Mouse (Mus musculus): ENCODE measurements around the gene Ilvbl.
A peak's percentile ranks its signal among the peaks of the same experiment; 100 is the strongest.
"Not testable (repeated sequence)": the region's sequence is repeated elsewhere in the genome, so short reads cannot be mapped to it uniquely, and the experiment has no call there.

Gene Ilvbl

DNA sequence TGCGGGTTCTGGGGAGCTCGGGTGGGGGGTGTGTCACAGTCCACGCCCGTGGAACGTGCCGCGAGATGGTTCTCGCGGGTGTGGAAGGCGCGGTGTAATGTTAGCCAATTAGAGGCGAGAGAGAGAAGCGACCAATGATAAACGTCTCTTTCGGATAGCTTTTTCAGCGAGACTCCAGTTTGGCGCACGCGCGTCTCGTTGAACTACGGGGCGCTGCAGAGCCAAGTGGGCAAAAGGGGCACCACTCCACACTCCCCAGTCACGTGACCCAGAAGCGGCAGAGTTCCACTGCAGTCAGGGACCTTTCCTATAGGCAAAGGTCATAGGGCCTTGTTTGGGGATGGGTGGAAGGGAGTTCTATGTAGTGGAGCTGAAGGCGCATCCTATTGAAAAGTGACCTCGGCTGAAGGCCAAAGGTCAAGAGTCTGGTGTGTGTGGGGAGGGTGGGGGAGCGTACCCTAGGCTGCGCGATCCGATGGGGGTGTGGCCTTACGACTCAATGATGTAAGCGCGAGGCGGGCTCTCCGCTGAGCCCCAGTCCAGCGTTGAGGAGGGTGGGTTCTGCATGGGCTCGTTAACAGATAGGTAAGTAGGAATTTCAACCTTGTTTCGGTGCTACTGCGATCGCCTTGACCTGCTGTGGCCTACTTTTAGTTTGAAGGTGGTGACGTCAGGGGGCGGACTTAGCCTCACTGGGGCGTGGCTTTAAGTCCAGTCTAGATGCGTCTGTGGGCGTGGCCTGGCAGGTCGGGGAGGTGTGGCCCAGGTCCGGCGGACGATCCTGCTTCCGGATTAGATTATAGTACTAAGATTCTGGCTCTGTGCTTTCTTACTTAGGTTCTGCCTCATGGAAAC lies at the start of gene Ilvbl:
TSS of gene Ilvbl (plus strand) at position 97 of the 855 bp plus-strand sequence.
- peak; percentile 97 to 98 for DNase-seq

DNA sequence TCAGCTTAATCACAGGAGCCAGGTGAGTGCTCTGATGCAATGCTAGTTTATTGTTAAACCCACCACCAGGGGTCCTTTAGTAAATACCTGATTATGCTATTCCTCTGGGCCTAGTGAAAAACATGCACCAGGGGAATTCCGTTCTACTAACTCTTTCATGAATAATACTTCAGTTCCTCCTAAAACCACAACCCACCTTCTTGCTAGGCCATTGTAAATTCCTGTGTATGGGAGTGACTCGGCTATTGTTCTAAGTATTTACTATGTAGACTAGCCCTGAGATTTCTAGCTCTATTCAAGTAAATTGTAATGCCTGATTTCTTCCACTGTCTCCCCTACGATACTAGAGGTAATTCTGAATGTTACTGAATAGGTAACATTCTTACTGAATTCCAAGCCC lies 49.1 kb upstream of the Ilvbl start:
- not testable (repeated sequence) for DNase-seq

DNA sequence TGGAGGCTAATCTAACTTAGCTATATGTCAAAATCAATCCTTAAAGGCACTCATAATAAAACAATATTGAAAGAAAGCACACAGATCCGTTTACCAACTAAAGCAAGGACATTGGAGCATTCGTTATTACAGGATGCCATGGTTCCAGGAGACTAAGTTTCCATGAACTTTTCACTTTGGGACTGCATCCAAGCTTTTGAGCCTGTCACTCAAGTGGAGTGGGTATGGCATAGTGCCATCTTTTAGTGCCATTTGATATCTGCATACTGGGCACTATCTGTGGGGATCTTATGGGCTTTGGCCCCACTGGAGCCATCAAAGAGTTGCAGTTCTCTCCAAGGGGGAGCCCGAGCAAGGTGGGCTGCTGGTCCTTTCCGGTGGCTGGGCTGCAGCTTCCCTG lies 48.6 kb upstream of the Ilvbl start:
- DNase-seq = no peak

DNA sequence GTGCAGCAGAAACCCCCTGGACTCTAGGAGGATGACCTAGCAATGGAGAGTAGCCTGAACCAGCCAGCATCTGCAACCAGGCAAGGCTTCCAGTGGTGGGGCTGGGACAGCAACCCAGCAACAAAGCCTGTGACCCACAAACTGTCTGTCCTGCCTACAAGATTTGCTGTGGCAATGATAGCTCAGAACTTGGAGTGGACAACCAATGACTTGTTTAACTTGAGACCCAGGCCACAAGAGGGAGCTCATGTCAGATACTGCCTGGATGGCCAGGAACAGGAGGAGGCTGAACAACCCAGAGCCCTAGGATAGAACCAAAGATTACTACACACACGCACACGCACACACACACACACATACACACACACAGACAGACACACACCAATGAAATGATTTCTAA lies 33.2 kb upstream of the Ilvbl start:
- peak; percentile 47 to 50 for DNase-seq

DNA sequence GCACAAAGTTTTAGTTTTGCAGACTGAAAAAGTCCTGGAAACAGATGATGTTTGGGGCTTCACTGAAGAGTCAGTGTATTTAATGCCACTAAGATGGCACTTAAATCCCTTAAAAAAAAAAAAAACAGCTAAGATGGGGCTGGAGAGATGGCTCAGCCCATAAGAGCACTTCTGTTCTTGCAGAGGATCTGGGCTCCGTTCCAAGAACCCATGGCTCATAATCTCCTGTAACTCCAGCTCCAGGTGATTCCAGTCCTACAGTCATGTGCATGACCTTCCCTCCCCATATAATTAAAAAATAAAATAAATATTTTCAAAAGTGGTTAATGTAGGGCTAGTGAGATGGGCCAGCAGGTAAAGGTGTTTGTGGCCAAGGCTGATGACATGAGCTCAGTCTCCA lies 9.1 kb upstream of the Ilvbl start:
- DNase-seq = no peak

DNA sequence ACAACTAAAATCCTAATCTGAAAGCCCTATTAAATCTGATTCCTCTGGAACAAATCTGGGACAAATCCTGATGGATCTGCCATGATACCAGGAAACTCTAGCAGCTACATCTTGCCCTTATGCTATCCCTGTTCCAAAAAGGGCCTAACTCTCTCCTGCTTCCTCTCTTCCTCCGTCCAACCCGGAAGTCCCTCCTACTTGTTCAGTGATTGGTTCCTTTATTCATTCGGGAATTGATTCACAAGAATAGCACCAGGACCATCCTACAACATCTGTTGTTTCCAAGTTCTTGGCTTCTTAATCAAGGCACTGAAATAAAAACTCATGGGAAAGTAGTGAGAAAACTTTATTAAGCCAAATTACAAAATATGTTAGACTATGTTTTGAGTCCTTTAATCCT lies 5.0 kb upstream of the Ilvbl start:
- no peak for DNase-seq

DNA sequence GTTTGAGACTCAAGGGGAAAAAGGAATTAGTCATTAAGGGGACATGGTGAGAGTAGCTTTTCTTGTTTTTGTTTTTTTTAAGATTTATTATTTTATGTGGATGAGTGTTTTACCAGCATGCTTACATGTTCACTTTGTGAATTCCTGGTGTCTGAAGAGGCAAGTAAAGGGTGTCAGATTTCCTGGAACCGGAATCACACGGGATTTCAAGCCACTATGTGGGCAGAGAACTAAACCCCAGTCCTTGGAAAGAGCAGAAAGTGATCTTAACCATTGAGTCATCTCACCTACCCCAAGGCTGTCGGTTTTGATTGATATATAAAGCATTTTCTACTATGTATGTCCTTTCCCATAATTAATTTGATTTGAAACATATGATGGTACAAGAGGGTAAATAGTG lies 4.5 kb upstream of the Ilvbl start:
- no peak for DNase-seq

DNA sequence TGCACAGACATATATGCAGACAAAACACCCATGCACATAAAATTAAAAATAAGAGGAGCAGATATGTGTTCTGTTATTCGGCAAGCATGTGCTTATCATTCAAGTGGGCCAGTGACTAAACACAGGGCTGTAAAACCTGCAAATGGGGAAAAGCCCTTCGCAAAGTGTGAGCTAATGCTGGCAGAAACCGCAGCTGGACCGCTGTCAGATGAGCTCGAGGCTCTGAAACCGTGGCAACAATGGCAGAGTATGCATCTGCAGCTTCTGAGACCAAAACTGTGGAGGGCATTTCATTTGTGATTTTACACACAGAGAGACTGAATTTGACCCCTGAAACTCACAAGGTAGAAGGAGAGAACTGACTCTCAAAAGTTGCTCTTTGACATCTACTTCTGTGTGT lies 3.7 kb upstream of the Ilvbl start:
- no peak for DNase-seq

DNA sequence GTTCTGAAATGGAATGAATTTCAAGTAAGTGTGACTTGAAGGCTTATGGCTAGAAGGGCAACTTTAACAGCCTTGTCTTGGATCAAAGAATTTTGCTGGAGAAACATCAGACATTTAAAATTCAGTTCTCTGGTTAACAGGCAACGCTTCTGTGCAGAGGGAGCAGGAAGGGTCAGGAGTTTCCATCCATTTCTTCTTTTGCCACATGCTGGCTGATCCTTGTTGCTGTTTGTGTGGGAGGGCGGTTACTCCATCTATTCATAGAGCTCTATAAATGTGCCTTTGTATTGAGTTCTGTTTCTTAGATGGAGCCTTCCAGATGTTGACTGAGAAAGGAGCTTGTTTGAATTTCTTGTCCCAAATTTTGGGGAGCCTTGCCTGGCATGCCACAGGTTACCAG lies 3.2 kb upstream of the Ilvbl start:
- DNase-seq = no peak

DNA sequence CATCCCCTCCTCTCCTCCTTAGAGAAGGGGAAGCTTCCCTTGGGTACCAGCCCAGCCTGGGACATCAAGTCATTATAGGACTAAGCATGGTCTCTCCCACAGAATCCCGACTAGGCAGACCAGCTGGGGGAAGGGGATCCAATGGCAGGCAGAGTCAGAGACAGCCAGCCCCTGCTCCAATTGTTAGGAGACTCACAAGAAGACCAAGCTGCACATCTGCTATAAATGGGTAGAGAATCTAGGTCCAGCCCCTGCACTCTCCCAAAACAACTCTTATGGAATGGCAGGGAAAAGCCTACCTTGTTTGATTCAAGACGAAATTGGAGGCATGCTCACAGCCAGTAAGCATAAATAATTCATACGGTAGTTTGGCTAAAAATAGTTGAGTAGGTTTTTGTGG lies 920 bp upstream of the Ilvbl start:
- no peak for DNase-seq

DNA sequence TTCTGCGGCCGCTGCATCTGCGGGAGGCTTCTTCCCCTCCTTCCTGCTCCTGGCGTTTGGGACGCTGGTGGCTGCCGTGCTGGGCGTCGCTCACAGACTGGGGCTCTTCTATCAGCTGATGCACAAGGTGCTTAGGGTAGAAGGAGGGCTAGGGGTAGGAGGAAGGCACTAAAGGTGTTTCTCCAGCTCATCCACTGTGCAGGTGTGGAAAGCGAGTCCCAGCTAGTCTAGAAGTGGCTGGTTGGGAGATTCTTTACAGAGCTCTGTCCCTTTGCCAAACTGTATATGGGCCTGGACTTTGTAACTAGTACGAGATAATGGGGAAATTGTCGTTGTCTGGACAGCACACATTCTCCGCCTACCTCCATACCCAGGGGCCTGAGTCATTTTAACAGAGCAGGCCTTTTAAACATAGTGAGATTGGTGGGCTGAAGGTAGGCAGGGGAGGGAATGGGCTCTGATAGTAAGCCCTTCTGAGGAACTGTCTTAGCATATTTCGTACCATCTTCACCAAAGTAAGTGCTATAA lies 1.0 kb downstream of the Ilvbl start:
- DNase-seq = no peak

DNA sequence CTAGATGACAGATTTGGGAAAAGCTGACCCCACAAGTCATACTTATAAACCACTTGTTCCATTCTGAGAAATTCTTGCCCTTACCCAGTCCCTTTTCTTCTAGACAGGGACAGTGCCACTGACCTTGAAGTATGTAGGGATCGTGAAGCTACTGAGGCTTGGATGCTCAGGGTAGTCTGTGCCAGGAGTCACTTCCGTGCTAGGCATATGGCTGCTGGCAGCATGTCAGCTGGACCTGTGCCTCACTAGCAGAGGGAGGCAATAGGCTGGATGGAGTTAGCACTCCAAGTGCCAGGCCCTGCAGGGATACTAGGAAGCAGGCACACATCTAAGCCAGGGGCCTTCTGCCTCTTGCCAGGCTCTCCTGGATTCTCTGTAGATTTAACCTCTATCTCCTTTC lies 1.5 kb downstream of the Ilvbl start:
- DNase-seq = peak; percentile 53 to 62

DNA sequence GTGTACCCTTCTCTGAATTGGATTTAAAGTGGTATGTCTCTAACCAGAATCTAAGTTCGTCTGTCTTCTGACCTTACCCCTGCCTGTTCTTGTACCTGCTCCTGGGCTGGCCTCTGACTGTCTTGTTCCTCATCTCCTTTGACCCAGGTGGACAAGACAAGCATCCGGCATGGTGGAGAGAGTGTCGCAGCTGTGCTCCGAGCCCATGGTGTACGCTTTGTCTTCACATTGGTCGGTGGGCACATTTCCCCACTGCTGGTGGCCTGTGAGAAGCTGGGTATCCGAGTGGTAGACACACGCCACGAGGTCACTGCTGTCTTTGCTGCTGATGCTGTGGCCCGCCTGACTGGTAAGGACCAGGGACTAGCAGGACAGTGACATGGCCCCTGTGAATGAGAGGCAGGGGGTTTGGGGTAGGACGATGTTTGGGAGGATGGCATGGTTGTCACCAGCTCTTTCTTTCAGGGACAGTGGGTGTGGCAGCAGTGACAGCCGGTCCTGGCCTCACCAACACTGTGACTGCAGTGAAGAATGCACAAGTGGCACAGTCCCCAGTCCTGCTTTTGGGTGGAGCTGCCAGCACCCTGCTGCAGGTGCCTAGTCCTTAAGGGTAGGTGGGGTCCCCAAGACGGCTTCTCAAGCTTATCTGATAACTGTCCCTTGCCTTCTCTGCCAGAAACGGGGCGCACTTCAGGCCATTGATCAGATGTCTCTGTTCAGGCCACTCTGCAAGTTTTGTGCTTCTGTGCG lies 2.5 kb downstream of the Ilvbl start:
- DNase-seq = no peak

DNA sequence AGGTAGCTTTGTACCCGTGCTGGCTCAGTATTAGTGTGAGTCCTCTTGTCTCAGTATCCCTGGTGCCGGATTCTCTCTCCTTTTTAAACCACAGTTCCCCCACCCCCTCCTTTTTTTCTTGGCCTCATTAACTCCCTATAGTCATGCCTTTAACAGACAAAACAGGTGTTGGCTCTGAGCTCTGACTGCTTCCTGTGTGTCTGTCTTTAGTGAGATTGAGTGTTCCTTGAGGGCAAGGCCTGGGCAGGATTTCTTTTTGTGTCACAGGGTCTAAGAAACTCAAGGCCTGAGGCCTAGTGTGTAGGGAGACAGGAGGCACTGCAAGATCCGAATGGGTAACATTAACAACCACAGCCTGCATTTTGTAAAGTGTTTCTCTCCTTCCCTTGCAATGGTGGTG lies 4.1 kb downstream of the Ilvbl start:
- no peak for DNase-seq

DNA sequence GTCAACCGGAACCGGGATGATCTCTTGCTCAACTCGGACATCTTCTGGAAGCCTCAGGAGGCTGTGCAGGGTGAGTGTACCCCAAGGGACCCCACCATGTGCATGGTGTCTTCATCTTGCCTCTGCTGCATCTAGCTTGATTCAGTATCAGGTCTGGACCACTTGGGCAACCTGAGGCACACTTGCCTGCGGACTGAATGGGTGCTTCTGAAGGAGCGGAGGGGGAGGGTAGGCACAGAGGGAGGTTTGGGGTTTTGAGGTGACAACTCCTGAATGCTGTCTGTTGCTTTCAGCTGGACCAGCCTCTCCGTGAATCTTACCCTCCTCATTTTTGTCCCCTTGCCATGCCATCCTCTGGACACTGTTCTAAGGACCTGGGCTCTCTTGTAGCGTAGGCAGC lies 7.0 kb downstream of the Ilvbl start:
- DNase-seq = no peak

DNA sequence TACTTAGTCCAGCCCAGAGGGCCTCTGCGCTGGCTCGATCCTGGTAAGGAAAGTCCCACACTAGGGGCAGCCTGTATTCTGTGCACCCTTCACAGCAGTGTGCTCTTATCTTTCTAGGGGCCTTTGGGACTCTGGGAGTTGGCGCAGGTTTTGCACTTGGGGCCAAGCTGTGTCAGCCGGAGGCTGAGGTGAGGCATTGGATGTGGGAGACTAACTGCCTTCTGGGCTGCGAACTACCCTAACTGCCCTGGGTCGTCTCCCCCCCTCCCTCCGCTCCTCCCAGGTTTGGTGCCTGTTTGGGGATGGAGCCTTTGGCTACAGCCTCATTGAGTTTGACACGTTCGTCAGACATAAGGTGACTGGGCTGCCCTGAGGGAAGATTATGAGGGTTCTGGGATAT lies 9.2 kb downstream of the Ilvbl start:
- DNase-seq = no peak

DNA sequence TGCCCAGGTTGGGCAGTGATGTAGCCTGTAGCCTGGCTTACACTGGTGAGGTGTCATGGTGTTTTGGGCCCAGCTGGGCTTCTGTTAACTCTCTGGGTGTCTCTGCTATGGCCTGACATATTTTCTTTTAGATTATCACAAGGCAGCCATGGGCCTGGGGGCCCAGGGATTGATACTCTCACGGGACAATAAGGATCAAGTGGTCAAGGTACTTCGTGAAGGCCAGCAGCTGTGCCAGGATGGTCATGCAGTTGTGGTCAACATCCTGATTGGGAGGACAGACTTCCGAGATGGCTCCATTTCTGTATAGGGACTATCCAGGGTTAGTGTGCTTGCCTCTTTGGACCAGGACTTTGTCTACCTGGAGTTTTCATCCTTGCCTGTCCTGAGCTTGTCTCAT lies 9.8 kb downstream of the Ilvbl start:
- no peak for DNase-seq

DNA sequence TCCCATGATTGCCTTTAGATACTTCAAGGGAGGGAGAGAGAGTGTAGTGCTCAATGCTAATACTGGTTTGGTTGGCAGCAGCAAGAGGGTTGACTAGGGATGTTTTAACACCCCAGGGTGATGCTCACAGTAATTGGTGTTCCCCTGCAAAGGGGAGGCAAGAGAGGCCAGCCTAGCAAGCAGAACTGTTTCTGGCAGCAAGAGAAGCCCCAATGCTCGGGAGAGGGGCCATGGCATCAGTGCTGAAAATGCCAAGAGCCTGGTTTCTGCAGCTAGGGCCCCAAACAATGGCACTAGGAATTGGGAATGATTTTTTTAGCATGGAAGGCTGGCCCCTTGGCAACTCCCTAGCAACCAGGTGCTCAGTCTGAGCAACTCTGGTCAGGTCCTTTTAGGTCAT lies 10.8 kb downstream of the Ilvbl start:
- no peak for DNase-seq

DNA sequence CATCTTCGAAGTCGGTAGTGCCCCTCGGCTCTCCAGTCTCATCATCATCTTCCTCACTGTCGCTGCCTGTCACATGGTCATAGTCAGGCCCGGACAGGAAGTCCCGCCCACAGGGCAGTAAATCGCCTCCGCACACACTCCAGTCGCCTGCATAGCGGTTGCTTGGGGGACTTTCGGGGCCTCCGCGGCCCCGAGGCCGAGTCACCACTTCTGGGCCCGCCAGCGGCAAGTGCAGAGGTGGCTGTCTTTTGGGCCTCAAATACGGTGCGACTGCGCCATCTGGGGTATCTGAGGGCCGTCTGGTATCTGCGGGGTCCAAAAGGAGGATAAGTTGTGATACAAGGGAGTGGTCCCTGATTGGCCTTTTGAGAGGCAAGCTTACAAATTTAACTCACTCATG lies 11.5 kb downstream of the Ilvbl start:
- no peak for DNase-seq

DNA sequence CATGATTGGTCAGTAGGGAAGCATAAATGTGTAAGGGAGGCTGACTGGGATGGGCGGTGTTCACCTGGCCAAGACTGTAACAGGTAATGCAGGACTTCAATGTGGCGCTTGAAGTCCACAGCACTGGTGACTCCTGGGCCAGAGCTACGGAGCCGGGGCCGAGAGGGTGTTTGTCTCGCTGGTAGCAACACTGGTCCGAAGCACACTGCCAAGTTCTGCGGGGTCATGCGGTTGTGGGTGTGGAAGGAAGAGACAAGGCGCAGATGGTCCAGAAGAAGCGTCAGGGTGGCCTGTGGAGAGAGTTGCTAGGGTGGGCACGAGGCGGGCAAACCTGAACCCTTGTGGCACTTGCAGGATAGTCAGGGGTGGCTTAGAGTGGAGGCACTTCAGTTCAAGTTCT lies 11.9 kb downstream of the Ilvbl start:
- no peak for DNase-seq

DNA sequence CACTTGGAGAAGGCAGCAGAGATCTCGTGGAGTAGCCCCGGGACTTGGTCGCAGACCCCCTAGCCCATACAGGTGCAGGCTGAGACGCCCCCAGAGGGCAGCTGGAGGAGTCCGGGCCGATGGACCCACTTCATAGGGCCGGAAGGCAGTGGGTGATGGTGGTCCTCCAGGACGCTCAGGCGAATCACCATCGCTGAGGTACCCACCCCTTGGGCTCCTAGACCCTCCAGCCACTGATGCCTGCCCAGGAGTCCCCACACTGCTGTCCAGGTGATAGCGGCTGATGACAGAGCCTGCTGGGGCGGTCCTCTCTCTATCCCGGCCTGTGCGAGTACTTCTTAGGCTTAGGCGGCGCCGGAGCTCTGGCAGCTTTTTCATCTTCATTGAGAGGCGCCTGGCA lies 15.1 kb downstream of the Ilvbl start:
- DNase-seq = no peak

DNA sequence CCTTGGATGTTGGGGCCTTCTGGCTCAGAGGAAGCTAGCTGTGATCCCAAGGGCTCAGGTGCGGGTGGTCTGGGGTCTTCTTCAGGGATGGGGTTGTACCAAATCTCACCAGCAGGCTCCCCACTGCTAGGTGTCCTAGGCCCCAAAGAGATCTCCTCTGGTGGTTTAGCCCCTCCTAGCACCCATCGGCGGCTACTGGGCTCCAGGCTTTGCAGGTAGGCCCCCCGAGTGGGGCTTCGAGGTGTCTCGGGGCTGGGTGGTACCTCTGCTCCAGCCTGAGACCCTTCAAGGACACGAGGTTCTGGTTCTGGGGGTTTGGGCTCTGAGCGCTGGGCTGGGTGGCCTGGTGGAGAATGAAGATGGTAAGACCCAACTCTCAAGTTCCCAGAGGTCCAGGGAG lies 15.8 kb downstream of the Ilvbl start:
- no peak for DNase-seq

DNA sequence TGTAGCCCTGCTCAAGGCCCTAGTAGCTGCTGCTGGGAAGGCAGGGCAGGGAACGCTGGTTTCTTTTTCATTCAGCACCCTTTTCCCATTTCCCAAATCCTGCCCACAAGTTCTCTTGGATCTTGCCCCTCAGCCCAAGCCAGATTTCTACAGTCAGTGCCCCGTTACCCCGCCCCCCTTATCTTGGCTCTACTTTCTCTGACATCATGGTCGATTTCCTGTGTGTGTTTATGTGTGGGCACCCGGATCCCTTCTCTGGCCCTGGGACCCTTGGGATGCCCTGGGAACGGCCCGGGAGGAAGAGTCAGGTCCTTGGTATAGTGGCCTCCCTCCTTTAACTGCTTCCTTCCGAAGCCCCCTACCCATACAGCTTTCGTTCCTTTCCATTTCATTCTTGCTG lies 16.6 kb downstream of the Ilvbl start:
- peak in 1 of 2 experiments; percentile 47 for DNase-seq

Data from kidney, postnatal 4 days (tissue).